Mouse (Mus musculus): ENCODE measurements around the gene Kdm2b. TPM values are rescaled to one million over a fixed set of nuclear protein-coding genes. Genes with fewer than 3 reads are reported as not detected.

Gene Kdm2b
- polyA plus RNA-seq, 1 experiment from 2014 or later: 33.2 TPM

DNA sequence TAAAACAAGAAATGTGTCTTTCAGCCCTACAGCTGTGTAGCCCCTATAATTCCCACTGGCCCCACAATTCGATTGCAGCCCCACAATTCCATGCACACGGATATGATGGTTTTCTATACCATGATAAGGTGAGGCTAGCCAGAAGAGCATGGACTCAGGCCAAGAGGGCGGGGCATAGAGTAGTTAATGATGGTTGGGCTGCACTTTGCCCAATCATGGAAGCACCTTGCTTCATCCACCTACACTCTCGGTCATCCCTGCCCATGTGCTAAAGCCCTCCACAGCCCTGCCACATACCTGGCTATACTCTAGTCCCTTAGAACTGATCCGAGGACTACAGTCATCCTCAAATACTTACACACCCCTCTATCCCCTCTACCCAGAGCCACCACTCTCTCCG is 61.9 kb downstream of the Kdm2b start:
- H3K36me3 ChIP-seq (ENCODE audit: control insufficient read depth, insufficient read depth, low read length): no peaks in the 10 kb centered on the region
- H3K27ac ChIP-seq (ENCODE audit: low read length): no peak overlapping the region
- WGBS: 69% methylated on average over 6 of the region's 6 CpGs
- no peak overlapping the region for H3K4me3 ChIP-seq (replicated peaks; ENCODE audit: low read length)
- peaks cover 5% of the 10 kb centered on the region for H3K4me1 ChIP-seq (ENCODE audit: control insufficient read depth, insufficient read depth, low read length)
- H3K27me3 ChIP-seq (ENCODE audit: control insufficient read depth, insufficient read depth, low read length): no peaks in the 10 kb centered on the region
- H3K9me3 ChIP-seq (replicated peaks; ENCODE audit: control insufficient read depth, low read length): no peaks in the 10 kb centered on the region
- no peak overlapping the region for H3K9ac ChIP-seq (ENCODE audit: low read length)
- ATAC-seq (ENCODE audit: insufficient read depth, low FRiP score): peak; percentile 51; the same call in 1 of the 2 replicates
- H3K4me2 ChIP-seq (ENCODE audit: low read depth, low read length): no peak overlapping the region

DNA sequence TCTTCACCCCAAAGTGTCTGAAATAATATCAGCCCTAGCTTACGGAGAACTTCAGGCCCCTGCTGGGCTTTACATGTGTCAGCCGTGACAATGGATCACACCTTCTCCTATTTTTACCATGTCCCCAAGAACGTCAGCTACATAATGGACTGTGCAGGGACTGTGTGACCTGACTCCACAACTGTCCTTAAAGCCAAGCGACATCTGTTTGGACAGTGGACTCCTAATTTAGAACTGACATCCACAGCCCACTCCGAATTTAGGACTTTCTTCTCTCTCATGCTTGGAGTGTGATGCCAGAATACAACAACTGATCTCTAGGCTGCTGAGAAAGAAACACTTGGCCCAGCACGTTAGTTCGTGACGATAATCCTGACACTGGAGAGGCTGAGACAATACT is 62.5 kb downstream of the Kdm2b start:
- Histone ChIP-seq H3K4me2 (ENCODE audit: low read depth, low read length) (no peak overlapping the region), H3K27me3 (ENCODE audit: control insufficient read depth, insufficient read depth, low read length) (no peaks in the 10 kb centered on the region), H3K9me3 (replicated peaks; ENCODE audit: control insufficient read depth, low read length) (no peaks in the 10 kb centered on the region), H3K36me3 (ENCODE audit: control insufficient read depth, insufficient read depth, low read length) (no peaks in the 10 kb centered on the region), H3K4me3 (replicated peaks; ENCODE audit: low read length) (no peak overlapping the region), H3K4me1 (ENCODE audit: control insufficient read depth, insufficient read depth, low read length) (peaks cover 5% of the 10 kb centered on the region), H3K9ac (ENCODE audit: low read length) (no peak overlapping the region), H3K27ac (ENCODE audit: low read length) (no peak overlapping the region)
- ATAC-seq (ENCODE audit: insufficient read depth, low FRiP score): no peak
- 86% methylated on average over 8 of the region's 8 CpGs for WGBS

DNA sequence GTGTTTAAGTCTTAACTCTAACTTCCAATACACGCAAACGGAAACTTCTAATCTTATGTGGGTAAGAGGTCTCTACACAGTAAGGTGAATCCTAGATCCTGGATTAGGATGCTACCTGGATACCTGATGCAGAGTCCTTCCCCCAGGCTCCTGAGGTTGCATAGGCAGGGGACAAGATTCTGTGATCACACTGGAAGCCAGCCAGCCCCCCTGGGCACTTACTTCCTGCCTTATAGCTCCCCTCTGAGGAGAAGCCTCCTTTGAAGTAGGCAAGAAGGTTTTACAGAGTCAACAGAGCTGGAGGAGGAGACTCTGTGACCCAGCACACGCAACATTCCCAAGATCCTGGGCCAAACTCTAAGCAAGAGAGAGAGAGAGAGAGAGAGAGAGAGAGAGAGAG is 63.3 kb downstream of the Kdm2b start:
- no peak for ATAC-seq (ENCODE audit: insufficient read depth, low FRiP score)

DNA sequence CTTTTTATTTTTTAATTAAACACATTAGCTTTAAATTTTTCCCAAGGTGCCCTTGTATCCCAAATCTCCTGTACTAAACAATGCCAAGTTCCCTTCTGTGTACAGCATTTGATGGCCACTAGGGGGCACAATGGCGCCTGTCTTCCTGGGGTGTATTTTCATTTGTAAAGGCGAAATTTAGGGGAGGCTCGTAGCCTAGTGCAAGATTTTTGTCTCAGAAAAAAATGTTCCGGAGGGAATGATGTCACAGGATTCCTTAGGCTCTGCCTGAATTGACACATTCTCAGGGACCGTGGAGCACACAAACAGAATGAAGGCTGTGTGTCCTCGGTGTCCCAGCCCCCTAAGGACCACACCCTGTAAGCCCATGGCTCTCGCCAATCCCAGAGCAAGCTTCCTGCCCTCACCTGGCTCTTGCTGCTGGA is 64.1 kb downstream of the Kdm2b start:
- no peaks in the 10 kb centered on the region for H3K36me3 ChIP-seq (ENCODE audit: control insufficient read depth, insufficient read depth, low read length)
- H3K4me2 ChIP-seq (ENCODE audit: low read depth, low read length): peak overlapping the region; percentile 7; the same call in 1 of the 2 replicates
- no peaks in the 10 kb centered on the region for H3K27me3 ChIP-seq (ENCODE audit: control insufficient read depth, insufficient read depth, low read length)
- no peak overlapping the region for H3K4me3 ChIP-seq (replicated peaks; ENCODE audit: low read length)
- WGBS: 15% methylated on average over 7 of the region's 7 CpGs
- H3K9ac ChIP-seq (ENCODE audit: low read length): no peak overlapping the region; the same call in 1 of the 2 replicates
- H3K27ac ChIP-seq (ENCODE audit: low read length): no peak overlapping the region
- no peak for ATAC-seq (ENCODE audit: insufficient read depth, low FRiP score)
- H3K4me1 ChIP-seq (ENCODE audit: control insufficient read depth, insufficient read depth, low read length): peaks cover 5% of the 10 kb centered on the region
- H3K9me3 ChIP-seq (replicated peaks; ENCODE audit: control insufficient read depth, low read length): no peaks in the 10 kb centered on the region

More for the DNA sequence above, 63.3 kb downstream of the Kdm2b start:
- Histone ChIP-seq H3K27me3 (ENCODE audit: control insufficient read depth, insufficient read depth, low read length) (no peaks in the 10 kb centered on the region), H3K9ac (ENCODE audit: low read length) (no peak overlapping the region), H3K9me3 (replicated peaks; ENCODE audit: control insufficient read depth, low read length) (no peaks in the 10 kb centered on the region), H3K4me1 (ENCODE audit: control insufficient read depth, insufficient read depth, low read length) (peaks cover 5% of the 10 kb centered on the region), H3K27ac (ENCODE audit: low read length) (no peak overlapping the region), H3K36me3 (ENCODE audit: control insufficient read depth, insufficient read depth, low read length) (no peaks in the 10 kb centered on the region), H3K4me3 (replicated peaks; ENCODE audit: low read length) (no peak overlapping the region), H3K4me2 (ENCODE audit: low read depth, low read length) (no peak overlapping the region)
- WGBS: 75% methylated on average over 3 of the region's 3 CpGs

DNA sequence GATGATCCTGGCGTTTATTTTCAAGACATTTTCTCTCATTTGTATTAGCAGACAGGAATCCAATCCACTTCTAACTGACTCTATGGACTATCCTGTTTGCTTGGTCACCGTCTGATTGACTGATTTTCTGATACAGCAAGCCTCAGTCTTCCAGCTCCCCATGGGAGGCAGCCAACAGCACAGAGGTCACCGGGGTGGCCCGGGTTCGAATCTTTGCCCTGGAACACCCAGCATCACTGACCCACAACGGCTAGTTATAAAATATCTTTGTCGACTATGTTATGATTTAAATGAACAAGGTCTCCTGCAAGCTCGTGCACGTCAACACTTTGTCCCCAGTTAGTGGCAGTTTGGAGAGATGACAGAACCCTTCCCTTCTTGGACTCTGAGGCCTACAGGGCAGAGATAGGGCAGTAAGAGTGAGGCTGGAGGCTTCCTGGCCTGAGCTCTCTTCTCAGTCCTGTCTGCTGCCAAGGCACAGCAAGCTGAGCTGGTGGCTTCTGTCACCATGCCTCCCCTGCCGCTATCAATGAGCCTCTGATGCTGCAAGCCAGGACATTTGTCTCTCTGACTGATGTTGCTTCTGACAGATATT is 65.7 kb downstream of the Kdm2b start:
- WGBS: 87% methylated on average over 10 of the region's 10 CpGs
- H3K27ac ChIP-seq (ENCODE audit: low read length): no peak overlapping the region
- no peak for ATAC-seq (ENCODE audit: insufficient read depth, low FRiP score)

DNA sequence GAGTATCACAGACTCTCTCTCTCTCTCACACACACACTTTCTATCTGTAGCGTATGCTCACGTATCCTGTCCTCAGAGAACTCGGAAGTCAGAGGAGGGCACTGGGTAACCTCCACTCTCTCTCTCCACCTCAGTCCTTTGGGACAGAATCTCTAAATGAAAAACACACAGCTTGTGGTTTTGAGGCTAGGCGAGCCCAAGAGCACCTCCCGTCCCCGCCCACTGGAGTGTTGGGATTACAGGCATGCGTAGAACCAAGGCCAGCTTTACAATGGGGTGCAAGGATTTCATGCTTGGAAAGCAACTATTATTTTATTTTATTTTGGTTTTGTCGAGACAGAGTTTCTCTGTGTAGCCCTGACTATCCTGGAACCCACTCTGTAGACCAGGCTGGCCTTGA is 67.7 kb downstream of the Kdm2b start:
- H3K36me3 ChIP-seq (ENCODE audit: control insufficient read depth, insufficient read depth, low read length): no peaks in the 10 kb centered on the region
- no peak for ATAC-seq (ENCODE audit: insufficient read depth, low FRiP score)
- H3K4me1 ChIP-seq (ENCODE audit: control insufficient read depth, insufficient read depth, low read length): peaks cover 5% of the 10 kb centered on the region
- H3K4me2 ChIP-seq (ENCODE audit: low read depth, low read length): no peak overlapping the region
- 94% methylated on average over 8 of the region's 8 CpGs for WGBS
- H3K27ac ChIP-seq (ENCODE audit: low read length): no peak overlapping the region
- H3K4me3 ChIP-seq (replicated peaks; ENCODE audit: low read length): no peak overlapping the region
- H3K9me3 ChIP-seq (replicated peaks; ENCODE audit: control insufficient read depth, low read length): no peaks in the 10 kb centered on the region
- no peaks in the 10 kb centered on the region for H3K27me3 ChIP-seq (ENCODE audit: control insufficient read depth, insufficient read depth, low read length)
- no peak overlapping the region for H3K9ac ChIP-seq (ENCODE audit: low read length)

More for the DNA sequence above, 65.7 kb downstream of the Kdm2b start:
- H3K4me1 ChIP-seq (ENCODE audit: control insufficient read depth, insufficient read depth, low read length): peaks cover 5% of the 10 kb centered on the region
- no peak overlapping the region for H3K4me3 ChIP-seq (replicated peaks; ENCODE audit: low read length)
- H3K4me2 ChIP-seq (ENCODE audit: low read depth, low read length): no peak overlapping the region
- H3K9ac ChIP-seq (ENCODE audit: low read length): no peak overlapping the region
- no peaks in the 10 kb centered on the region for H3K9me3 ChIP-seq (replicated peaks; ENCODE audit: control insufficient read depth, low read length)
- no peaks in the 10 kb centered on the region for H3K36me3 ChIP-seq (ENCODE audit: control insufficient read depth, insufficient read depth, low read length)
- H3K27me3 ChIP-seq (ENCODE audit: control insufficient read depth, insufficient read depth, low read length): no peaks in the 10 kb centered on the region

DNA sequence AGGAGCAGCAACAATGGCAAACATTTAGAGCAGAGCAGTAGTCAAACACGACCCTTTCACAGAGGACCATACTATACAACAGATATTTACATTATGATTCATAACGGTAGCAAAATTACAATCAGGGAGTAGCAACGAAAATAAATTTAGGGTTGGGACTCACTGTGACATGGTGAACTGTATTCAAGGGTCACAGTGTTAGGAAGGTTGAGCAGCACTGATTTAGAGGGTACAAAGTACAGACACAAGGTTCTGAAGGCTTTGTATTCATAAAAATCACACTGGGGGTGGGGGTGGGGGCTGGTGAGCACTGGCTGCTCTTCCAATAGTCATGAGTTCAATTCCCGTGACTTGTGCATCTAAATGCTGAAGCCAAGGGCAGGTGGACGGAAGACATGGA is 69.1 kb downstream of the Kdm2b start:
- 71% methylated on average over 5 of the region's 5 CpGs for WGBS
- peaks cover under 1% of the 10 kb centered on the region for H3K4me1 ChIP-seq (ENCODE audit: control insufficient read depth, insufficient read depth, low read length)
- ATAC-seq (ENCODE audit: insufficient read depth, low FRiP score): peak; percentile 58; the same call in 1 of the 2 replicates
- no peak overlapping the region for H3K4me2 ChIP-seq (ENCODE audit: low read depth, low read length)
- no peak overlapping the region for H3K4me3 ChIP-seq (replicated peaks; ENCODE audit: low read length)
- no peak overlapping the region for H3K27ac ChIP-seq (ENCODE audit: low read length)
- no peaks in the 10 kb centered on the region for H3K27me3 ChIP-seq (ENCODE audit: control insufficient read depth, insufficient read depth, low read length)
- no peaks in the 10 kb centered on the region for H3K36me3 ChIP-seq (ENCODE audit: control insufficient read depth, insufficient read depth, low read length)
- no peaks in the 10 kb centered on the region for H3K9me3 ChIP-seq (replicated peaks; ENCODE audit: control insufficient read depth, low read length)
- H3K9ac ChIP-seq (ENCODE audit: low read length): no peak overlapping the region

DNA sequence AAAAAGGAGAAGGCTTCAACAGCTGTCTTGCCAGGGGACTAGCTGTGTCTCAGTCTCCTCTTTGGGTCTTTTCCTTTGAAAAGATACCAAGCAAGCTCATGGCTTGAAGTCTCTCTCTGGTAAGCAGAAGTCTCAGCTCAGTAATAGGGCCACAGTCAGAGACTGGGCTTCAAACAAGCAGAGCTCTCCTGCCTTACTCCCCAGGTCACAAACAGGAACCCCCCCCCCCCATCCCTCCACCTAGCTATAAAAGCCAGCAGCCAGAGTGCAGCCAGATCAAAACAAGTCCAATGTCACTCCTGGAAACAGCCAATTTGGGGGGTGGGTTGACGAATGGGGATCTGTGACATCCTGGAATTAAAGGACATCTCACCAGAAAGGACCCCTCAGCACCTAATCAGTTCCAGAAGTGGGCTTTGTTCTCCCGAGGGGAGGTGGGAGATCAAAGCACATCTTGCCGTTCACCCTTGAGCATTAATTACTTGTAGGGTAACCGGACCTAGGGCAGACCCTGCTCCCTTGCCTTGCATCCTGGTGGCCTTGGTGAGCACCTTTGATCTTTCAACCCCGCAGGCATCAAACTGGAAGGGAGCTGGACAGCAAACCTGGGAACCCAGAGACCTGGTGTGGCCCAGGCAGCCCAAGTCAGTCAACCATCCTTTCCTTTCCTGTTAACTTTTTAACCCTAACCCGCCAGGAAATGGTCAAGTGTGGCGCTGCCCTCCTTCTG is 71.5 kb downstream of the Kdm2b start:
- WGBS: 52% methylated on average over 7 of the region's 7 CpGs

DNA sequence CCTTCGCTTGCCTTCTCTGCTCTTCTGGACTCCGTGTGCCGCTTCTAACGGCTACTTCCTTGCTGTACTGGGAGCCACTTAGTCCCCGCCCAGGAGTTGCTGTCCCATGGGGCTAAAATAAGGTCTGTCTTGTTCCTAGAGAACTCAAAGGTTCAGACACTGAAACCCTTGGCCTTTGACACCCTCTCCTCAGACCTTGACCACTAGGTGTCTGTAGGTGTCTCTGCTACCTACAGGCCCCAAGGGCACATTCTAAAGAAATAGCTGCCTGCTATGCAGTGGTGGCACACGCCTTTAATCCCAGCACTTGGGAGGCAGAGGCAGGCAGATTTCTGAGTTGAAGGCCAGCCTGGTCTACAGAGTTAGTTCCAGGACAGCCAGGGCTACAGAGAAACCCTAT is 73.5 kb downstream of the Kdm2b start:
- Histone ChIP-seq H3K36me3 (ENCODE audit: control insufficient read depth, insufficient read depth, low read length) (no peaks in the 10 kb centered on the region), H3K27me3 (ENCODE audit: control insufficient read depth, insufficient read depth, low read length) (no peaks in the 10 kb centered on the region), H3K9me3 (replicated peaks; ENCODE audit: control insufficient read depth, low read length) (no peaks in the 10 kb centered on the region), H3K4me1 (ENCODE audit: control insufficient read depth, insufficient read depth, low read length) (no peaks in the 10 kb centered on the region), H3K9ac (ENCODE audit: low read length) (no peak overlapping the region), H3K27ac (ENCODE audit: low read length) (no peak overlapping the region), H3K4me2 (ENCODE audit: low read depth, low read length) (no peak overlapping the region), H3K4me3 (replicated peaks; ENCODE audit: low read length) (no peak overlapping the region)
- no peak for ATAC-seq (ENCODE audit: insufficient read depth, low FRiP score)
- whole genome bisulfite sequencing: 89% methylated on average over 6 of the region's 6 CpGs

More for the DNA sequence above, 71.5 kb downstream of the Kdm2b start:
- H3K4me3 ChIP-seq (replicated peaks; ENCODE audit: low read length): no peak overlapping the region
- no peak overlapping the region for H3K9ac ChIP-seq (ENCODE audit: low read length)
- no peak for ATAC-seq (ENCODE audit: insufficient read depth, low FRiP score)
- H3K36me3 ChIP-seq (ENCODE audit: control insufficient read depth, insufficient read depth, low read length): no peaks in the 10 kb centered on the region
- H3K9me3 ChIP-seq (replicated peaks; ENCODE audit: control insufficient read depth, low read length): no peaks in the 10 kb centered on the region
- no peaks in the 10 kb centered on the region for H3K4me1 ChIP-seq (ENCODE audit: control insufficient read depth, insufficient read depth, low read length)
- no peak overlapping the region for H3K27ac ChIP-seq (ENCODE audit: low read length)
- H3K4me2 ChIP-seq (ENCODE audit: low read depth, low read length): no peak overlapping the region
- H3K27me3 ChIP-seq (ENCODE audit: control insufficient read depth, insufficient read depth, low read length): no peaks in the 10 kb centered on the region
